8 mouse cellular contexts compared by ENCODE assay signal in the genomic region with DNA sequence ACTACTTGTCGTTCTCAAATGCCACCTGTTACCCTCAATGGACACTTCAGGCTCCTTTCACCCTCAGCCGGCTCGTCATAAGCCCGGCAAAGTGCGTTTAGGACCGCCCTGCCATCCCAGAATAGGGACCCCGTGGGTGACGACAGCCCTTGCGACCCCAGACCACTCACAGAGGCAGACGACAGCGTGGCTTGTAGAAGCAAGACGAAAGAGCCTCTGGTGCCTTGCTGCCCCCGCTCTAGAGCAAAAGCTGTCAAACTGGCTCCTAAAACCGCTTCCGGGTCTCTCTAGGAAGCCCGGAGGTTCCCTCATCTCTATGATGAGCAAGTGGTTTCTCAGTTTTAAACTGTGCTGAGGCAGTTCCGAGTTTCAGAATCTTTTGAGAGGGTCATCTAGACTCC. TPM values are rescaled to one million over a fixed set of nuclear protein-coding genes. Genes with fewer than 3 reads are reported as not detected.
DNase-seq lines count a peak whose midpoint lies in the region; TF ChIP-seq lines count a peak whose summit lies in the region.

A gene (minus strand): TSS at position 260 of the 401 bp plus-strand sequence.

- H3K27me3 ChIP-seq in E14TG2a.4 (ENCODE audit: insufficient read depth, low read length) = peaks cover 2% of the 10 kb centered on the region; the same call in 1 of the 2 replicates

- no peak for TF ChIP-seq CTCF in E14TG2a.4 (conservative IDR thresholded peaks at IDR 0.05; ENCODE audit: low read length)

- no peaks in the 10 kb centered on the region for H3K9me3 ChIP-seq in E14TG2a.4 (ENCODE audit: low read length)

- H3K4me3 ChIP-seq in E14TG2a.4 (replicated peaks; ENCODE audit: low read length) = peak within 1 kb of the TSS; percentile 79
- peak within 1 kb of the TSS; percentile 80 for H3K4me3 ChIP-seq in macrophage (ENCODE audit: inconsistent target)

- H3K27ac ChIP-seq in macrophage = no peak within 1 kb of the TSS

- no peaks in the 10 kb centered on the region for H3K79me2 ChIP-seq in macrophage (ENCODE audit: inconsistent target)

- peaks cover 22% of the 10 kb centered on the region for H3K4me1 ChIP-seq in E14TG2a.4 (replicated peaks; ENCODE audit: low read depth, low read length)

- DNase-seq in brain, embryonic 18.5 days (ENCODE audit: low read depth, low spot score) = peak; percentile 8
- peak; percentile 14 for DNase-seq in gastrocnemius, adult 18-20 months (ENCODE audit: low spot score)
- DNase-seq in induced T-regulatory cell, adult 2 months (ENCODE audit: low read depth) = peak; percentile 75
- DNase-seq in left cerebral cortex, adult 8-10 months (ENCODE audit: low spot score in 2 of 2) = peak; percentile 9 to 14
- peak; percentile 72 for DNase-seq in retina, postnatal 1 day
- DNase-seq in thymus, postnatal 25 days = peak; percentile 70

- H3K36me3 ChIP-seq in E14TG2a.4 (ENCODE audit: insufficient read depth, low read length) = no peaks in the 10 kb centered on the region
- no peaks in the 10 kb centered on the region for H3K36me3 ChIP-seq in macrophage (ENCODE audit: inconsistent target)

- WGBS in macrophage (ENCODE audit: missing documents) = 12% methylated on average over 12 of the region's 17 CpGs

RNA-seq across cellular contexts. Expression of the gene that starts here (rescaled TPM):
- total RNA-seq in gastrocnemius, adult 18-20 months (2021) = under 1 TPM; 0.25 to 0.40 TPM
- total RNA-seq in left cerebral cortex, adult 8-10 months (2022) = 1 to 10 TPM; 4.2 to 6.7 (median 4.9) TPM
- 1 to 10 TPM in 24 of 26 experiments, under 1 TPM in 2; 0.50 to 5.1 (median 2.5) TPM for total RNA-seq in macrophage (2018; cell fraction: chromatin; rRNA removed)
- 1 to 10 TPM; 1.8 to 8.0 (median 5.8) TPM for total RNA-seq in macrophage (2018; cell fraction: cytosol; rRNA removed)
- total RNA-seq in macrophage (2018; cell fraction: nucleus; rRNA removed) = 10 to 100 TPM in 2 of 26 experiments, 1 to 10 TPM in 24; 1.2 to 13.0 (median 3.9) TPM
- 4.4 to 8.0 TPM (median 6.1 TPM) in 3 replicates for polyA plus RNA-seq in macrophage (2018)

Comparison
In these comparisons a context has a peak if more than half of its experiments do, and no peak if none do; other contexts are left out.
1. Peak in DNase-seq in gastrocnemius, adult 18-20 months; RNA of the gene not detected or under 1 TPM.
2. DNase-seq: peak in every context shown above with its lines; median percentile 75 in induced T-regulatory cell, adult 2 months; 72 in retina, postnatal 1 day; 70 in thymus, postnatal 25 days; 14 in gastrocnemius, adult 18-20 months; 12 in left cerebral cortex, adult 8-10 months; 8 in brain, embryonic 18.5 days.